Comparison of ENCODE assay signal across 8 mouse cellular contexts in the genomic region with DNA sequence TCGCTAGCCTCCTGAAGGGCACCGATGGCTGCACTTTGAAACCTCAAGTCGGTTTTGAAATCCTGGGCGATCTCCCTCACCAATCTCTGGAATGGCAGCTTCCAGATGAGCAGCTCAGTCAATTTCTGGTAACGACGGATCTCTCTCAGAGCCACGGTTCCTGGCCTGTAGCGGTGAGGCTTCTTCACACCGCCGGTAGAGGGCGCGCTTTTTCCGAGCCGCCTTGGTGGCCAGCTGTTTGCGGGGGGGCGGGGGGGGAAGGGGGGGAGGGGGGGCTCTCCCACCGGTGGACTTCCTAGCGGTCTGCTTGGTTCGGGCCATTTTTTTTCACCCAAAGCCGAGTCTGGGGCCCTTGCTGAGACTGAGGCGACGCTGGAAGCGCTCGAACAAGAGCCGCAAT. TPM values are rescaled to one million over a fixed set of nuclear protein-coding genes. Genes with fewer than 3 reads are reported as not detected.
DNase-seq lines count a peak whose midpoint lies in the region; ATAC-seq and TF ChIP-seq lines count a peak whose summit lies in the region.
"Not testable (repeated sequence)": the region's sequence is repeated elsewhere in the genome, so short reads cannot be mapped to it uniquely, and the experiment has no call there.
"Had no signal": no experiment of that assay in that cellular context is flagged by ENCODE, and none has a peak within 500 bp of the region (broad histone marks: within the 10 kb centered on the region; RNA-seq: fewer than 3 reads in every experiment).

No protein-coding gene starts in this region.

- not testable (repeated sequence) for H3K4me3 ChIP-seq in embryonic facial prominence, embryonic 13.5 days; intestine, postnatal 0 days (ENCODE audit: low read depth, low read length); liver, adult 2 months (ENCODE audit: insufficient read depth, low read depth, low read length); spleen, adult 2 months (ENCODE audit: extremely low read depth, insufficient read depth, insufficient read length)
- H3K4me3 ChIP-seq in heart, embryonic 10.5 days: peak overlapping the region; percentile 35; the same call in 1 of the 2 replicates

- 18% methylated on average over 25 of the region's 25 CpGs for WGBS in embryonic facial prominence, embryonic 13.5 days
- WGBS in heart, embryonic 10.5 days: 16% methylated on average over 25 of the region's 25 CpGs
- 27% methylated on average over 18 of the region's 25 CpGs for WGBS in intestine, postnatal 0 days
- WGBS in liver, adult 2 months: 22% methylated on average over 20 of the region's 25 CpGs
- WGBS in spleen, adult 2 months: 20% methylated on average over 24 of the region's 25 CpGs

- H3K27me3 ChIP-seq in embryonic facial prominence, embryonic 13.5 days; heart, embryonic 10.5 days (ENCODE audit: insufficient read depth, poor library complexity, severe bottlenecking); intestine, postnatal 0 days (replicated peaks; ENCODE audit: control insufficient read depth, insufficient read depth, low read length); liver, adult 2 months (ENCODE audit: control insufficient read depth, insufficient read depth, low read length); spleen, adult 2 months (ENCODE audit: control insufficient read depth, insufficient read depth, low read length): not testable (repeated sequence)

- H3K36me3 ChIP-seq in embryonic facial prominence, embryonic 13.5 days; heart, embryonic 10.5 days; intestine, postnatal 0 days (ENCODE audit: control insufficient read depth, insufficient read depth); liver, adult 2 months (ENCODE audit: control insufficient read depth, insufficient read depth, low read length); spleen, adult 2 months (ENCODE audit: control insufficient read depth, insufficient read depth, low read length): not testable (repeated sequence)

- peak; percentile 60 for DNase-seq in adrenal gland, postnatal 14 days
- not testable (repeated sequence) for DNase-seq in heart, embryonic 10.5 days (ENCODE audit: low spot score); spleen, adult 2 months (ENCODE audit: low read depth in 1 of 2, low spot score in 2 of 2)
- peak; percentile 5 for DNase-seq in liver, adult 2 months (ENCODE audit: extremely low read depth, low read depth, low spot score)

- not testable (repeated sequence) for TF ChIP-seq POLR2A in liver, adult 2 months (IDR thresholded peaks at IDR 0.05; ENCODE audit: extremely low read depth, insufficient read depth, low read length); spleen, adult 2 months (IDR thresholded peaks at IDR 0.05; ENCODE audit: low read depth, low read length)

- not testable (repeated sequence) for H3K9ac ChIP-seq in embryonic facial prominence, embryonic 13.5 days; intestine, postnatal 0 days (ENCODE audit: low read depth, low read length); liver, adult 2 months (ENCODE audit: low read depth, low read length)

- H3K9me3 ChIP-seq in embryonic facial prominence, embryonic 13.5 days; heart, embryonic 10.5 days; intestine, postnatal 0 days (ENCODE audit: control insufficient read depth): not testable (repeated sequence)

- TF ChIP-seq CTCF in intestine, postnatal 0 days (IDR thresholded peaks at IDR 0.05; ENCODE audit: low read depth): peak; percentile 61
- TF ChIP-seq CTCF in liver, adult 2 months (IDR thresholded peaks at IDR 0.05; ENCODE audit: low read depth, low read length): peak; percentile 67
- TF ChIP-seq CTCF in spleen, adult 2 months (IDR thresholded peaks at IDR 0.05; ENCODE audit: extremely low read depth, insufficient read depth, insufficient read length, insufficient replicate concordance): 0 out of 2 replicates have a peak, but pooled peaks have one; percentile 19

- not testable (repeated sequence) for H3K79me2 ChIP-seq in liver, adult 2 months (ENCODE audit: control insufficient read depth, insufficient read depth, low read length)

- not testable (repeated sequence) for H3K27ac ChIP-seq in embryonic facial prominence, embryonic 13.5 days; heart, embryonic 10.5 days; intestine, postnatal 0 days (ENCODE audit: low read depth, low read length); liver, adult 2 months (replicated peaks; ENCODE audit: insufficient read depth, low read depth, low read length); spleen, adult 2 months (ENCODE audit: insufficient read depth, low read length)

- peak overlapping the region; percentile 30 for H3K4me2 ChIP-seq in embryonic facial prominence, embryonic 13.5 days
- H3K4me2 ChIP-seq in intestine, postnatal 0 days (replicated peaks; ENCODE audit: low read depth): 0 out of 2 replicates have a peak overlapping the region, but pooled peaks have one; percentile 17

- not testable (repeated sequence) for ATAC-seq in embryonic facial prominence, embryonic 13.5 days (ENCODE audit: insufficient number of reproducible peaks, insufficient read depth, low FRiP score, low TSS enrichment, low read depth); intestine, postnatal 0 days
- ATAC-seq in megakaryocyte-erythroid progenitor cell, adult 5-6 weeks (replicated peaks; ENCODE audit: low FRiP score, low TSS enrichment, poor library complexity, severe bottlenecking): peak; percentile 48

- not testable (repeated sequence) for H3K4me1 ChIP-seq in embryonic facial prominence, embryonic 13.5 days; intestine, postnatal 0 days (replicated peaks; ENCODE audit: control insufficient read depth, insufficient read depth, low read length); liver, adult 2 months (ENCODE audit: control insufficient read depth, insufficient read depth, low read length); spleen, adult 2 months (ENCODE audit: control insufficient read depth, insufficient read depth, insufficient read length)
- H3K4me1 ChIP-seq in heart, embryonic 10.5 days: peaks cover 19% of the 10 kb centered on the region

RNA-seq across cellular contexts. Expression of a gene that starts 28.0 kb away (rescaled TPM):
- total RNA-seq in adrenal gland, postnatal 14 days (2021): 5.7 and 10.0 TPM in 2 replicates
- polyA plus RNA-seq in embryonic facial prominence, embryonic 13.5 days (2015; fragmentation: Nextera tagmentation; extraction: Ambion mirVana): 3.4 and 3.5 TPM in 2 replicates
- polyA plus RNA-seq in heart, embryonic 10.5 days (2016; fragmentation: Nextera tagmentation; extraction: Ambion mirVana): 19.9 and 44.8 TPM in 2 replicates
- 22.3 and 24.4 TPM in 2 replicates for polyA plus RNA-seq in intestine, postnatal 0 days (2015; fragmentation: Nextera tagmentation; extraction: Ambion mirVana)
- 0.28 and 0.54 TPM in 2 replicates for total RNA-seq in liver, adult 2 months (2014; rRNA removed)
- polyA plus RNA-seq in liver, adult 2 months (2012; rRNA removed): 0.65 and 1.4 TPM in 2 replicates
- total RNA-seq in megakaryocyte-erythroid progenitor cell, adult 5-6 weeks (2014; fragmentation: Nextera tagmentation): not detected in 2 replicates
- not detected in 2 replicates for total RNA-seq in megakaryocyte-erythroid progenitor cell, adult 5-6 weeks (2017)
- 13.1 and 15.8 TPM in 2 replicates for polyA plus RNA-seq in spleen, adult 2 months (2012; rRNA removed)

RNA-seq across cellular contexts. Expression of a gene that starts 28.8 kb away (rescaled TPM):
- total RNA-seq in adrenal gland, postnatal 14 days (2021): 0.90 and 1.9 TPM in 2 replicates
- polyA plus RNA-seq in embryonic facial prominence, embryonic 13.5 days (2015; fragmentation: Nextera tagmentation; extraction: Ambion mirVana): 0.15 and 0.25 TPM in 2 replicates
- polyA plus RNA-seq in heart, embryonic 10.5 days (2016; fragmentation: Nextera tagmentation; extraction: Ambion mirVana): 0.70 and 1.4 TPM in 2 replicates
- polyA plus RNA-seq in intestine, postnatal 0 days (2015; fragmentation: Nextera tagmentation; extraction: Ambion mirVana): 0.05 and 0.22 TPM in 2 replicates
- under 0.01 and 0.07 TPM in 2 replicates for total RNA-seq in liver, adult 2 months (2014; rRNA removed)
- 0.04 and 0.05 TPM in 2 replicates for polyA plus RNA-seq in liver, adult 2 months (2012; rRNA removed)
- not detected in 2 replicates for total RNA-seq in megakaryocyte-erythroid progenitor cell, adult 5-6 weeks (2014; fragmentation: Nextera tagmentation)
- not detected in 2 replicates for total RNA-seq in megakaryocyte-erythroid progenitor cell, adult 5-6 weeks (2017)
- 0.21 and 0.23 TPM in 2 replicates for polyA plus RNA-seq in spleen, adult 2 months (2012; rRNA removed)
- total RNA-seq: layer of hippocampus, adult 18-20 months had no signal

RNA-seq across cellular contexts. Expression of a gene that starts 35.3 kb away (rescaled TPM):
- total RNA-seq in adrenal gland, postnatal 14 days (2021): 136 and 141 TPM in 2 replicates
- polyA plus RNA-seq in embryonic facial prominence, embryonic 13.5 days (2015; fragmentation: Nextera tagmentation; extraction: Ambion mirVana): 145 and 158 TPM in 2 replicates
- 243 and 267 TPM in 2 replicates for polyA plus RNA-seq in heart, embryonic 10.5 days (2016; fragmentation: Nextera tagmentation; extraction: Ambion mirVana)
- 316 and 320 TPM in 2 replicates for polyA plus RNA-seq in intestine, postnatal 0 days (2015; fragmentation: Nextera tagmentation; extraction: Ambion mirVana)
- total RNA-seq in liver, adult 2 months (2014; rRNA removed): 10.0 and 15.5 TPM in 2 replicates
- polyA plus RNA-seq in liver, adult 2 months (2012; rRNA removed): 9.1 and 11.7 TPM in 2 replicates
- 1.1 TPM in 1 of 2 replicates, not detected in the other for total RNA-seq in megakaryocyte-erythroid progenitor cell, adult 5-6 weeks (2014; fragmentation: Nextera tagmentation)
- total RNA-seq in megakaryocyte-erythroid progenitor cell, adult 5-6 weeks (2017): not detected in 2 replicates
- polyA plus RNA-seq in spleen, adult 2 months (2012; rRNA removed): 15.1 and 18.0 TPM in 2 replicates
